ENCODE assay signal across 19 mouse cellular contexts in genomic region chr12:76863651-76864050, GRCm38 (mm10). TPM values are rescaled to one million over a fixed set of nuclear protein-coding genes. Genes with fewer than 3 reads are reported as not detected.
A peak's percentile ranks its signal among the peaks of the same experiment; 100 is the strongest.
DNase-seq lines count a peak whose midpoint lies in the region; ATAC-seq and TF ChIP-seq lines count a peak whose summit lies in the region.
"Had no signal": no experiment of that assay in that cellular context is flagged by ENCODE, and none has a peak within 500 bp of the region (broad histone marks: within the 10 kb centered on the region; RNA-seq: fewer than 3 reads in every experiment).

No protein-coding gene starts in this region.

- peaks cover 6 to 10% of the 10 kb centered on the region in 2 experiments for H3K4me1 ChIP-seq in ES-E14 (ENCODE audit: control insufficient read depth in 2 of 2, insufficient read depth in 2 of 2, low read length in 2 of 2, poor library complexity in 1 of 2)
- no peaks in the 10 kb centered on the region for H3K4me1 ChIP-seq in hindbrain, embryonic 14.5 days (replicated peaks; ENCODE audit: control insufficient read depth, insufficient read depth, low read length)
- H3K4me1 ChIP-seq: hindbrain, embryonic 15.5 days; stomach, embryonic 15.5 days had no signal

- peak; percentile 28 to 46 for DNase-seq in left cerebral cortex, adult 2 months (ENCODE audit: extremely low spot score in 1 of 2, low spot score in 2 of 2)
- no peak for DNase-seq in left cerebral cortex, postnatal 10 days (ENCODE audit: extremely low spot score in 1 of 2, low spot score in 2 of 2)
- no peak for DNase-seq in ES-E14 (ENCODE audit: low read depth, low spot score)
- DNase-seq in adrenal gland, adult 8-10 months = peak; percentile 17
- peak; percentile 23 to 48 for DNase-seq in right cerebral cortex, postnatal 36 days (ENCODE audit: low spot score in 2 of 2)
- DNase-seq in cerebellum, postnatal 14 days = no peak
- no peak for DNase-seq in hindbrain, embryonic 14.5 days (ENCODE audit: low spot score)
- DNase-seq: cerebellum, adult 11-12 months; gastrocnemius, adult 2 months; heart, adult 2 months; kidney, adult 18-20 months; kidney, postnatal 4 days; lung, adult 18-20 months; thymus, postnatal 14 days had no signal

- H3K4me3 ChIP-seq in left cerebral cortex, adult 2 months = no peak overlapping the region
- H3K4me3 ChIP-seq in ES-E14 (ENCODE audit: insufficient read depth in 1 of 2, low read depth in 1 of 2, low read length in 2 of 2, poor library complexity in 1 of 2, severe bottlenecking in 1 of 2) = no peak overlapping the region
- H3K4me3 ChIP-seq in hindbrain, embryonic 14.5 days (replicated peaks; ENCODE audit: low read length) = no peak overlapping the region
- H3K4me3 ChIP-seq: embryonic facial prominence, embryonic 12.5 days; gastrocnemius, adult 2 months; heart, adult 2 months; hindbrain, embryonic 15.5 days; limb, embryonic 15.5 days; midbrain, embryonic 13.5 days; stomach, embryonic 15.5 days had no signal

- H3K4me2 ChIP-seq in hindbrain, embryonic 14.5 days (replicated peaks) = no peak overlapping the region
- H3K4me2 ChIP-seq: embryonic facial prominence, embryonic 12.5 days; hindbrain, embryonic 15.5 days; limb, embryonic 15.5 days; midbrain, embryonic 13.5 days; stomach, embryonic 15.5 days had no signal

- no peaks in the 10 kb centered on the region for H3K9me3 ChIP-seq in ES-E14 (ENCODE audit: control insufficient read depth, insufficient read depth, low read depth, low read length)
- H3K9me3 ChIP-seq in hindbrain, embryonic 14.5 days (ENCODE audit: control insufficient read depth, low read length) = no peaks in the 10 kb centered on the region
- H3K9me3 ChIP-seq: embryonic facial prominence, embryonic 12.5 days; hindbrain, embryonic 15.5 days; limb, embryonic 15.5 days; midbrain, embryonic 13.5 days; stomach, embryonic 15.5 days had no signal

- H3K9ac ChIP-seq in ES-E14 (ENCODE audit: insufficient read depth, low read depth, low read length, poor library complexity, severe bottlenecking) = 0 out of 2 replicates have a peak overlapping the region, but pooled peaks have one; percentile 12
- H3K9ac ChIP-seq in hindbrain, embryonic 14.5 days = no peak overlapping the region
- H3K9ac ChIP-seq: embryonic facial prominence, embryonic 12.5 days; hindbrain, embryonic 15.5 days; limb, embryonic 15.5 days; midbrain, embryonic 13.5 days; stomach, embryonic 15.5 days had no signal

- no peaks in the 10 kb centered on the region for H3K27me3 ChIP-seq in hindbrain, embryonic 14.5 days (ENCODE audit: control insufficient read depth, insufficient read depth, low read length)
- H3K27me3 ChIP-seq: embryonic facial prominence, embryonic 12.5 days; hindbrain, embryonic 15.5 days; limb, embryonic 15.5 days; midbrain, embryonic 13.5 days; stomach, embryonic 15.5 days had no signal

- H3K36me3 ChIP-seq in ES-E14 (ENCODE audit: control insufficient read depth, insufficient read depth, low read length, poor library complexity, severe bottlenecking) = peaks cover 3% of the 10 kb centered on the region; the same call in 1 of the 2 replicates
- no peaks in the 10 kb centered on the region for H3K36me3 ChIP-seq in hindbrain, embryonic 14.5 days (replicated peaks; ENCODE audit: control insufficient read depth, insufficient read depth)
- H3K36me3 ChIP-seq: hindbrain, embryonic 15.5 days had no signal

- ATAC-seq in hindbrain, embryonic 14.5 days (ENCODE audit: low FRiP score) = no peak
- ATAC-seq: midbrain, embryonic 13.5 days had no signal

- H3K27ac ChIP-seq in left cerebral cortex, adult 2 months = peak overlapping the region; percentile 55
- no peak overlapping the region for H3K27ac ChIP-seq in ES-E14 (ENCODE audit: insufficient read depth, low read depth, low read length, poor library complexity, severe bottlenecking)
- no peak overlapping the region for H3K27ac ChIP-seq in hindbrain, embryonic 14.5 days
- H3K27ac ChIP-seq: embryonic facial prominence, embryonic 12.5 days; gastrocnemius, adult 2 months; heart, adult 2 months; hindbrain, embryonic 15.5 days; limb, embryonic 15.5 days; midbrain, embryonic 13.5 days; stomach, embryonic 15.5 days had no signal

- in situ Hi-C loops in ES-E14 (cut with MboI; ENCODE audit: low sequenced_read_pairs in 2 of 2, unreplicated experiment in 2 of 2) = no loop called here

- intact Hi-C loops in left cerebral cortex, adult 2 months (cut with DNase I) = no loop called here
- intact Hi-C loops in left cerebral cortex, postnatal 10 days (cut with DNase I) = no loop called here

- 80% methylated on average over 11 of the region's 11 CpGs for WGBS in hindbrain, embryonic 14.5 days

- TF ChIP-seq CTCF in left cerebral cortex, adult 2 months (IDR thresholded peaks at IDR 0.05) = no peak

TF ChIP-seq in ES-E14, 5 proteins besides CTCF, POLR2A, EP300 and RAD21:
- TF ChIP-seq MAFK (IDR thresholded peaks at IDR 0.05; ENCODE audit: insufficient read depth, low read depth, low read length) = no peak
- TF ChIP-seq HCFC1 (IDR thresholded peaks at IDR 0.05; ENCODE audit: borderline replicate concordance, insufficient read depth, low read length) = no peak
- no peak for TF ChIP-seq CHD2 (IDR thresholded peaks at IDR 0.05; ENCODE audit: low read depth, low read length)

RNA-seq across cellular contexts. Expression of gene Rab15, which starts 40.9 kb away (rescaled TPM):
- total RNA-seq in left cerebral cortex, adult 2 months (2021) = 100 to 1,000 TPM; 271 to 278 TPM
- 100 to 1,000 TPM; 188 to 199 TPM for total RNA-seq in left cerebral cortex, postnatal 10 days (2021)
- total RNA-seq in ES-E14 (2012; rRNA removed) = 8.8 and 9.5 TPM in 2 replicates
- 1 to 10 TPM; 4.0 to 6.5 (median 4.6) TPM for total RNA-seq in adrenal gland, adult 8-10 months (2022)
- 35.7 and 44.8 TPM in 2 replicates for polyA plus RNA-seq in hindbrain, embryonic 14.5 days (2014; fragmentation: Nextera tagmentation; extraction: Ambion mirVana)

Comparison
In these comparisons a context has a peak if more than half of its experiments do, and no peak if none do; other contexts are left out.
1. DNase-seq: peak in left cerebral cortex, adult 2 months (2 of 2), adrenal gland, adult 8-10 months (single experiment) and right cerebral cortex, postnatal 36 days (2 of 2); none in left cerebral cortex, postnatal 10 days (0 of 2), ES-E14 (single experiment), cerebellum, postnatal 14 days (0 of 2) and hindbrain, embryonic 14.5 days (single experiment).
2. RNA of gene Rab15, which starts 40.9 kb away (total RNA-seq): 271 to 278 TPM in left cerebral cortex, adult 2 months and 188 to 199 TPM in left cerebral cortex, postnatal 10 days; 8.8 to 9.5 TPM in ES-E14 and 4.0 to 6.5 TPM in adrenal gland, adult 8-10 months; every median in the first group is over 10 times any median in the second.